ENCODE assay signal across 9 mouse cellular contexts in genomic region chr5:36040398-36041235, GRCm38 (mm10).
A peak's percentile ranks its signal among the peaks of the same experiment; 100 is the strongest.
DNase-seq lines count a peak whose midpoint lies in the region; ATAC-seq and TF ChIP-seq lines count a peak whose summit lies in the region.
"Had no signal": no experiment of that assay in that cellular context is flagged by ENCODE, and none has a peak within 500 bp of the region (broad histone marks: within the 10 kb centered on the region; RNA-seq: fewer than 3 reads in every experiment).

No protein-coding gene starts in this region.

- no peak overlapping the region for H3K4me3 ChIP-seq in kidney, embryonic 16.5 days (ENCODE audit: low read length)
- no peak overlapping the region for H3K4me3 ChIP-seq in forebrain, embryonic 16.5 days (replicated peaks; ENCODE audit: low read length)
- H3K4me3 ChIP-seq in hindbrain, embryonic 15.5 days: no peak overlapping the region
- H3K4me3 ChIP-seq in midbrain, postnatal 0 days (ENCODE audit: low read depth, low read length): no peak overlapping the region
- H3K4me3 ChIP-seq: liver, embryonic 13.5 days had no signal

- no peaks in the 10 kb centered on the region for H3K9me3 ChIP-seq in kidney, embryonic 16.5 days (ENCODE audit: low read length)
- no peaks in the 10 kb centered on the region for H3K9me3 ChIP-seq in forebrain, embryonic 16.5 days (ENCODE audit: control insufficient read depth, low read length)
- H3K9me3 ChIP-seq in hindbrain, embryonic 15.5 days: no peaks in the 10 kb centered on the region
- no peaks in the 10 kb centered on the region for H3K9me3 ChIP-seq in midbrain, postnatal 0 days (ENCODE audit: low read length)
- H3K9me3 ChIP-seq: liver, embryonic 13.5 days had no signal

- TF ChIP-seq CTCF in midbrain, postnatal 0 days (IDR thresholded peaks at IDR 0.05): no peak

- no peak for DNase-seq in kidney, adult 18-20 months
- peak; percentile 22 for DNase-seq in adrenal gland, adult 8-10 months
- peak; percentile 86 for DNase-seq in midbrain, postnatal 0 days (ENCODE audit: low spot score)
- DNase-seq in spleen, adult 12 weeks (ENCODE audit: low spot score): no peak
- DNase-seq: liver, embryonic 13.5 days had no signal

- H3K9ac ChIP-seq in kidney, embryonic 16.5 days (replicated peaks; ENCODE audit: low read length): no peak overlapping the region
- no peak overlapping the region for H3K9ac ChIP-seq in forebrain, embryonic 16.5 days (replicated peaks; ENCODE audit: low read depth, low read length)
- H3K9ac ChIP-seq in hindbrain, embryonic 15.5 days: no peak overlapping the region
- H3K9ac ChIP-seq in midbrain, postnatal 0 days (replicated peaks; ENCODE audit: low read length, poor library complexity, severe bottlenecking): no peak overlapping the region
- H3K9ac ChIP-seq: liver, embryonic 13.5 days had no signal

- H3K27ac ChIP-seq in kidney, embryonic 16.5 days (ENCODE audit: low read length): no peak overlapping the region
- peak overlapping the region; percentile 21; the same call in 1 of the 2 replicates for H3K27ac ChIP-seq in forebrain, embryonic 16.5 days (ENCODE audit: low read length)
- H3K27ac ChIP-seq in hindbrain, embryonic 15.5 days (replicated peaks): peak overlapping the region; percentile 65
- H3K27ac ChIP-seq in midbrain, postnatal 0 days (ENCODE audit: low read depth, low read length): 0 out of 2 replicates have a peak overlapping the region, but pooled peaks have one; percentile 18
- H3K27ac ChIP-seq: liver, embryonic 13.5 days had no signal

- H3K36me3 ChIP-seq in kidney, embryonic 16.5 days (ENCODE audit: insufficient read depth, low read length): no peaks in the 10 kb centered on the region
- H3K36me3 ChIP-seq in forebrain, embryonic 16.5 days (ENCODE audit: control insufficient read depth, insufficient read depth): no peaks in the 10 kb centered on the region
- no peaks in the 10 kb centered on the region for H3K36me3 ChIP-seq in hindbrain, embryonic 15.5 days
- peaks cover 18% of the 10 kb centered on the region for H3K36me3 ChIP-seq in midbrain, postnatal 0 days (ENCODE audit: insufficient read depth, low read length)
- H3K36me3 ChIP-seq: liver, embryonic 13.5 days had no signal

- no peaks in the 10 kb centered on the region for H3K27me3 ChIP-seq in kidney, embryonic 16.5 days (ENCODE audit: insufficient read depth, low read length)
- H3K27me3 ChIP-seq in forebrain, embryonic 16.5 days (replicated peaks; ENCODE audit: control insufficient read depth, insufficient read depth, low read length): no peaks in the 10 kb centered on the region
- H3K27me3 ChIP-seq in hindbrain, embryonic 15.5 days: no peaks in the 10 kb centered on the region
- no peaks in the 10 kb centered on the region for H3K27me3 ChIP-seq in midbrain, postnatal 0 days (ENCODE audit: insufficient read depth, low read length)
- H3K27me3 ChIP-seq: liver, embryonic 13.5 days had no signal

- 55% methylated on average over 13 of the region's 13 CpGs for WGBS in kidney, embryonic 16.5 days
- WGBS in forebrain, embryonic 16.5 days: 30% methylated on average over 13 of the region's 13 CpGs
- 60% methylated on average over 13 of the region's 13 CpGs for WGBS in hindbrain, embryonic 15.5 days
- 44% methylated on average over 13 of the region's 13 CpGs for WGBS in midbrain, postnatal 0 days

- H3K4me1 ChIP-seq in kidney, embryonic 16.5 days (ENCODE audit: insufficient read depth, low read length): peaks cover 14% of the 10 kb centered on the region; the same call in 1 of the 2 replicates
- peaks cover 13% of the 10 kb centered on the region for H3K4me1 ChIP-seq in forebrain, embryonic 16.5 days (replicated peaks; ENCODE audit: control insufficient read depth, insufficient read depth, low read length)
- peaks cover 26% of the 10 kb centered on the region for H3K4me1 ChIP-seq in hindbrain, embryonic 15.5 days (replicated peaks)
- H3K4me1 ChIP-seq in midbrain, postnatal 0 days (ENCODE audit: insufficient read depth, low read length): peaks cover 4% of the 10 kb centered on the region; the same call in 1 of the 2 replicates
- H3K4me1 ChIP-seq: liver, embryonic 13.5 days had no signal

- peak; percentile 60; the same call in 1 of the 2 replicates for ATAC-seq in kidney, embryonic 16.5 days (ENCODE audit: low FRiP score, low TSS enrichment)
- peak; percentile 90 for ATAC-seq in forebrain, embryonic 16.5 days
- peak; percentile 85 for ATAC-seq in hindbrain, embryonic 15.5 days (ENCODE audit: low FRiP score, low read depth)
- peak; percentile 54; the same call in 1 of the 2 replicates for ATAC-seq in midbrain, postnatal 0 days (ENCODE audit: low FRiP score)
- no peak for ATAC-seq in megakaryocyte progenitor cell, adult 5-6 weeks (replicated peaks; ENCODE audit: poor library complexity)

- no peak overlapping the region for H3K4me2 ChIP-seq in kidney, embryonic 16.5 days (replicated peaks; ENCODE audit: low read depth, low read length)
- H3K4me2 ChIP-seq in forebrain, embryonic 16.5 days (ENCODE audit: low read length): no peak overlapping the region
- peak overlapping the region; percentile 4; the same call in 1 of the 2 replicates for H3K4me2 ChIP-seq in hindbrain, embryonic 15.5 days
- no peak overlapping the region for H3K4me2 ChIP-seq in midbrain, postnatal 0 days (ENCODE audit: low read depth, low read length, poor library complexity, severe bottlenecking)
- H3K4me2 ChIP-seq: liver, embryonic 13.5 days had no signal

Comparison
In these comparisons a context has a peak if more than half of its experiments do, and no peak if none do; other contexts are left out.
1. DNase-seq: peak in adrenal gland, adult 8-10 months (single experiment) and midbrain, postnatal 0 days (single experiment); none in kidney, adult 18-20 months (single experiment) and spleen, adult 12 weeks (single experiment).